Mouse (Mus musculus) CH12.LX (cell line): ENCODE measurements around the gene Trir. TPM values are rescaled to one million over a fixed set of nuclear protein-coding genes. Genes with fewer than 3 reads are reported as not detected.

ENCODE experiments used
- DNase-seq: peaks from one replicate; pipeline ENCODE4 v3.0.0-alpha.2; 2013; ENCODE audit errors: extremely low read depth
- H3K27ac ChIP-seq: 2 replicates; pipeline ENCODE4 v1.5.1; 2012; ENCODE audit warnings: low read depth, mild to moderate bottlenecking, control low read depth, moderate library complexity; ENCODE audit not compliant: insufficient read depth
- H3K27me3 ChIP-seq: replicated peaks from 2 replicates; pipeline ENCODE3; 2012; ENCODE audit warnings: inconsistent platforms
- H3K36me3 ChIP-seq, 2 experiments: replicated peaks in 1 of 2; 2 replicates each; pipeline versions ENCODE3 to v1.6.1; 2012; ENCODE audit warnings: inconsistent platforms in 1 of 2, low read length in 1 of 2, mild to moderate bottlenecking in 1 of 2, mixed read lengths in 1 of 2, moderate library complexity in 1 of 2; ENCODE audit not compliant: control insufficient read depth in 1 of 2, insufficient read depth in 1 of 2
- H3K4me1 ChIP-seq, 2 experiments: 2 replicates each; pipeline ENCODE4 v1.6.1; 2012; ENCODE audit warnings: inconsistent platforms in 1 of 2, moderate library complexity in 1 of 2; ENCODE audit not compliant: insufficient read depth in 2 of 2, control insufficient read depth in 1 of 2
- H3K4me2 ChIP-seq: 2 replicates; pipeline ENCODE4 v1.6.1; 2012; ENCODE audit warnings: low read depth, mild to moderate bottlenecking, control low read depth; ENCODE audit not compliant: poor library complexity, insufficient read depth, severe bottlenecking
- H3K4me3 ChIP-seq, 3 experiments: fragments of 150-350 bp in 1 of 3; sonication (generic) in 1 of 3; replicated peaks in 1 of 3; 2 replicates each; pipeline versions ENCODE3 to v1.5.1; 2011 to 2012; ENCODE audit warnings: low read depth in 2 of 3, low read length in 2 of 3, mild to moderate bottlenecking in 2 of 3, moderate library complexity in 2 of 3, control low read depth in 1 of 3, improper control_type of control experiment in 1 of 3, inconsistent platforms in 1 of 3, mixed read lengths in 1 of 3; ENCODE audit not compliant: poor library complexity in 1 of 3
- H3K79me2 ChIP-seq: replicated peaks from 2 replicates; pipeline ENCODE4 v1.6.1; 2012; ENCODE audit warnings: mild to moderate bottlenecking, moderate library complexity; ENCODE audit not compliant: control insufficient read depth, poor library complexity, insufficient read depth, severe bottlenecking; ENCODE audit errors: extremely low read depth
- H3K9ac ChIP-seq: 2 replicates; pipeline ENCODE4 v1.6.1; 2012; ENCODE audit warnings: low read depth, mild to moderate bottlenecking, control low read depth, moderate library complexity; ENCODE audit not compliant: insufficient read depth
- H3K9me3 ChIP-seq: replicated peaks from 2 replicates; pipeline ENCODE3; 2012; ENCODE audit warnings: low read length, inconsistent platforms, mixed read lengths
- CHD1 ChIP-seq: IDR thresholded peaks from 2 replicates; pipeline ENCODE4 v1.6.1; 2012; ENCODE audit warnings: low read depth, low read length, improper control_type of control experiment, inconsistent platforms
- E2F4 ChIP-seq: IDR thresholded peaks from 2 replicates; pipeline ENCODE4 v1.6.1; 2011; ENCODE audit warnings: low read depth, low read length, improper control_type of control experiment; ENCODE audit not compliant: insufficient replicate concordance
- EP300 ChIP-seq: IDR thresholded peaks from 2 replicates; pipeline ENCODE4 v1.6.1; 2011; ENCODE audit warnings: low read length, improper control_type of control experiment
- ETS1 ChIP-seq: conservative IDR thresholded peaks from 2 replicates; pipeline ENCODE4 v1.6.1; 2012; ENCODE audit warnings: low read depth, mild to moderate bottlenecking, inconsistent platforms, low read length, improper control_type of control experiment, moderate library complexity
- GABPA ChIP-seq: IDR thresholded peaks from 2 replicates; pipeline ENCODE4 v1.6.1; 2012; ENCODE audit warnings: low read depth, low read length, improper control_type of control experiment, inconsistent platforms; ENCODE audit not compliant: insufficient replicate concordance
- HCFC1 ChIP-seq: IDR thresholded peaks from 2 replicates; pipeline ENCODE4 v1.6.1; 2012; ENCODE audit warnings: low read depth, mild to moderate bottlenecking, inconsistent platforms, low read length, improper control_type of control experiment
- JUN ChIP-seq: IDR thresholded peaks from 2 replicates; pipeline ENCODE4 v1.6.1; 2011; ENCODE audit warnings: low read depth, mild to moderate bottlenecking, low read length, improper control_type of control experiment, moderate library complexity; ENCODE audit not compliant: insufficient read depth
- JUND ChIP-seq: conservative IDR thresholded peaks from 2 replicates; pipeline ENCODE4 v1.6.1; 2011; ENCODE audit warnings: low read depth, low read length, improper control_type of control experiment
- KAT2A ChIP-seq: IDR thresholded peaks from 2 replicates; pipeline ENCODE4 v1.6.1; 2012; ENCODE audit warnings: low read length, improper control_type of control experiment, inconsistent platforms; ENCODE audit not compliant: insufficient replicate concordance
- MAFK ChIP-seq: IDR thresholded peaks from 2 replicates; pipeline ENCODE4 v1.6.1; 2011; ENCODE audit warnings: low read length, improper control_type of control experiment; ENCODE audit not compliant: insufficient replicate concordance
- MAZ ChIP-seq: IDR thresholded peaks from 2 replicates; pipeline ENCODE4 v1.6.1; 2012; ENCODE audit warnings: low read depth, mild to moderate bottlenecking, inconsistent platforms, low read length, improper control_type of control experiment, moderate library complexity
- MXI1 ChIP-seq: IDR thresholded peaks from 2 replicates; pipeline ENCODE4 v1.6.1; 2011; ENCODE audit warnings: mild to moderate bottlenecking, low read depth, low read length, improper control_type of control experiment
- MYC ChIP-seq: IDR thresholded peaks from 2 replicates; pipeline ENCODE4 v1.6.1; 2011; ENCODE audit warnings: low read depth, mild to moderate bottlenecking, improper control_type of control experiment, low read length
- NELFE ChIP-seq: IDR thresholded peaks from 2 replicates; pipeline ENCODE4 v1.6.1; 2011; ENCODE audit warnings: low read depth, low read length, improper control_type of control experiment
- POLR2A ChIP-seq: IDR thresholded peaks from 2 replicates; pipeline ENCODE4 v1.6.1; 2011; ENCODE audit warnings: low read depth, mild to moderate bottlenecking, improper control_type of control experiment, low read length
- POLR2AphosphoS2 ChIP-seq: IDR thresholded peaks from 2 replicates; pipeline ENCODE4 v1.6.1; 2011; ENCODE audit warnings: low read depth, low read length, improper control_type of control experiment
- RAD21 ChIP-seq: IDR thresholded peaks from 2 replicates; pipeline ENCODE4 v1.6.1; 2011; ENCODE audit warnings: low read depth, mild to moderate bottlenecking, low read length, improper control_type of control experiment, moderate library complexity
- SIN3A ChIP-seq: IDR thresholded peaks from 2 replicates; pipeline ENCODE4 v1.6.1; 2012; ENCODE audit warnings: low read length, improper control_type of control experiment, inconsistent platforms
- TBP ChIP-seq: conservative IDR thresholded peaks from 2 replicates; pipeline ENCODE4 v1.6.1; 2011; ENCODE audit warnings: low read depth, low read length, improper control_type of control experiment
- TCF12 ChIP-seq: IDR thresholded peaks from 2 replicates; pipeline ENCODE4 v1.6.1; 2014; ENCODE audit warnings: low read depth, mild to moderate bottlenecking, inconsistent platforms, low read length, improper control_type of control experiment
- UBTF ChIP-seq: IDR thresholded peaks from 2 replicates; pipeline ENCODE4 v1.6.1; 2012; ENCODE audit warnings: low read depth, mild to moderate bottlenecking, inconsistent platforms, low read length, improper control_type of control experiment, moderate library complexity
- USF1 ChIP-seq: IDR thresholded peaks from 2 replicates; pipeline ENCODE4 v1.6.1; 2014; ENCODE audit warnings: low read depth, mild to moderate bottlenecking, inconsistent platforms, low read length, improper control_type of control experiment
- ZNF384 ChIP-seq: IDR thresholded peaks from 2 replicates; pipeline ENCODE4 v1.6.1; 2012; ENCODE audit warnings: low read depth, low read length, improper control_type of control experiment, inconsistent platforms
- dilution Hi-C: fragments of 300-500 bp; cut with MboI; formaldehyde crosslinking; loops from 2 replicates; pipeline ENCODE4 v1.14.3; 2020; ENCODE audit warnings: low sequenced_read_pairs; ENCODE audit not compliant: extremely low pct_unique_long_range_greater_than_20kb, extremely low pct_ligation_motif_present
- in situ Hi-C: fragments of 300-500 bp; cut with MboI; formaldehyde crosslinking; loops from 3 replicates; pipeline ENCODE4 v1.14.3; 2019; ENCODE audit warnings: low sequenced_read_pairs, low pct_ligation_motif_present, low pct_unique_long_range_greater_than_20kb, mixed read lengths
- polyA plus RNA-seq: library from polyadenylated mRNA; unstranded; fragments of >175 nt; gene quantifications from 2 replicates; pipeline ENCODE4 v1.2.1, GENCODE M21; 2012; ENCODE audit warnings: low read depth; ENCODE audit not compliant: insufficient read length
- total RNA-seq, 2 experiments: library from RNA; depleted of rRNA; stranded (reverse); fragments of 300-350 nt in 1 of 2; fragments of >200 nt in 1 of 2; gene quantifications; 2 replicates each; pipeline ENCODE4 v1.2.3; 2012 to 2014

Gene Trir
- total and polyA plus RNA-seq, 3 experiments = 151 to 209 (median 185) TPM

DNA sequence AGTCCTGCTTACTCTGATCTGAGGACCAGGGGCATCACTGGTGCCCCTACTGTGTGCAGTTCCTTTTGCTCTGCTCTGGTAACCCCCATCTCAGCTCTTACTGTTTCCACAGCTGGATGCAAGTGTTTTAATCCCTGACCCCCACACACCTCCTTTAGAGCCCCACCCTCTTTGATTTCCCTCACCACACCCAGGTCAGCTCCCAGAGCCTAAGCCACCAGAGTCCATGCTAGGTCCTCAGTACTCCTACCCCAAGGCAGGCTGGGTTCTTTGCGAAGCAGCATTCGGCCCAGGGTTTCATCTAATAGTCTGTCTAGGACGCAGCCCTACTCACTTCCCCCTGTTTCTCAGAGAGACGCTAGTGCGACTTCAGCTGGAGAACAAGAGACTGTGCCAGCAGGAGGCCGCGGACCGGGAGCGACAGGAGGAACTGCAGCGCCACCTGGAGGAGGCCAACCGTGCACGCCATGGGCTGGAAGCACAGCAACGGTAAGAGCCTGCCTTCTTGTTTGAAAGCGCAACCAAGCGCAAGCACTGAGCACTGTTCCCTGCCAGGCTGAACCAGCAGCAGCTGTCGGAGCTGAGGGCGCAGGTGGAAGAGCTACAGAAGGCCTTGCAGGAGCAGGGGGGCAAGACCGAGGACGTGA is 28.9 kb upstream of the Trir start (continued):
- TF ChIP-seq MAFK = no peak
- TF ChIP-seq EP300 = no peak
- TF ChIP-seq ETS1 = no peak
- TF ChIP-seq JUND = no peak
- TF ChIP-seq NELFE = peak; percentile 25; the same call in 1 of the 2 replicates
- peak; percentile 67; the same call in 1 of the 2 replicates for TF ChIP-seq MYC
- no peak for TF ChIP-seq MAZ
- no peak for TF ChIP-seq POLR2AphosphoS2
- TF ChIP-seq, all 38 proteins: peak for 12

- dilution Hi-C loops = no loop called here
- no peak for DNase-seq
- no peak for TF ChIP-seq CHD1
- TF ChIP-seq JUN = no peak
- TF ChIP-seq TBP = no peak
- TF ChIP-seq ETS1 = no peak
- TF ChIP-seq SIN3A = no peak
- TF ChIP-seq HCFC1 = no peak
- no peak for TF ChIP-seq EP300
- TF ChIP-seq NELFE = no peak
- no peak for TF ChIP-seq UBTF
- no peak for TF ChIP-seq GABPA
- no peak for TF ChIP-seq ZNF384
- no peak for TF ChIP-seq POLR2A
- no peak for TF ChIP-seq MXI1
- TF ChIP-seq TCF12 = no peak
- TF ChIP-seq RAD21 = no peak
- no peak for TF ChIP-seq USF1
- TF ChIP-seq KAT2A = no peak
- TF ChIP-seq E2F4 = no peak
Observed at GRCm38 (mm10) chr8:85007686-85008085, 18.9 kb upstream of the Trir start.

More at GRCm38 (mm10) chr8:85007686-85008085, 18.9 kb upstream of the Trir start:
- Histone ChIP-seq H3K27ac (no peak overlapping the region), H3K4me1 (no peaks in the 10 kb centered on the region), H3K27me3 (no peaks in the 10 kb centered on the region), H3K36me3 (peaks cover 3 to 8% of the 10 kb centered on the region in 2 experiments), H3K4me3 (no peak overlapping the region), H3K9ac (no peak overlapping the region), H3K79me2 (no peaks in the 10 kb centered on the region), H3K9me3 (no peaks in the 10 kb centered on the region), H3K4me2 (no peak overlapping the region)
- in situ Hi-C loops = loop anchor here (5.0 kb wide), 1 partner anchor 35 kb away; no protein-coding TSS in a partner anchor
